Mouse (Mus musculus) hindbrain, embryonic 10.5 days (tissue): ENCODE data around the gene Skint9. TPM values are rescaled to one million over a fixed set of nuclear protein-coding genes. Genes with fewer than 3 reads are reported as not detected.
"Not testable (repeated sequence)": the region's sequence is repeated elsewhere in the genome, so short reads cannot be mapped to it uniquely, and the experiment has no call there.

Source experiments
- DNase-seq: peaks from one replicate; pipeline ENCODE4 v3.0.0-alpha.2; 2017; ENCODE audit warnings: low spot score
- H3K27ac ChIP-seq: fragments of 300-500 bp; sonication (generic); 2 replicates; pipeline ENCODE4 v1.5.1; 2016; ENCODE audit warnings: mild to moderate bottlenecking, moderate library complexity
- H3K27me3 ChIP-seq: fragments of 300-500 bp; sonication (generic); 2 replicates; pipeline ENCODE4 v1.6.1; 2016; ENCODE audit warnings: mild to moderate bottlenecking; ENCODE audit not compliant: poor library complexity, insufficient read depth, severe bottlenecking
- H3K36me3 ChIP-seq: fragments of 300-500 bp; sonication (generic); 2 replicates; pipeline ENCODE4 v1.6.1; 2016; ENCODE audit warnings: mild to moderate bottlenecking, moderate library complexity
- H3K4me1 ChIP-seq: fragments of 300-500 bp; sonication (generic); replicated peaks from 2 replicates; pipeline ENCODE4 v1.6.1; 2016; ENCODE audit warnings: mild to moderate bottlenecking
- H3K4me3 ChIP-seq: fragments of 300-500 bp; sonication (generic); 2 replicates; pipeline ENCODE4 v1.5.1; 2016; ENCODE audit warnings: mild to moderate bottlenecking, moderate library complexity
- H3K9me3 ChIP-seq: fragments of 300-500 bp; sonication (generic); 2 replicates; pipeline ENCODE4 v1.6.1; 2016; ENCODE audit warnings: mild to moderate bottlenecking, moderate library complexity
- WGBS: fragments of 180-500 bp; shearing (Covaris S2); methylation state at CpG from one replicate; pipeline ENCODE4 v1.1.7; 2016; 5-methylcytosine and 5-hydroxymethylcytosine counted together
- polyA plus RNA-seq: library from polyadenylated mRNA; unstranded; fragments of >200 nt; fragmentation: Nextera tagmentation; extraction: Ambion mirVana; gene quantifications from 2 replicates; pipeline ENCODE4 v1.2.1, GENCODE M21; 2016

The Skint9 gene
- polyA plus RNA-seq: not detected in 2 replicates

DNA sequence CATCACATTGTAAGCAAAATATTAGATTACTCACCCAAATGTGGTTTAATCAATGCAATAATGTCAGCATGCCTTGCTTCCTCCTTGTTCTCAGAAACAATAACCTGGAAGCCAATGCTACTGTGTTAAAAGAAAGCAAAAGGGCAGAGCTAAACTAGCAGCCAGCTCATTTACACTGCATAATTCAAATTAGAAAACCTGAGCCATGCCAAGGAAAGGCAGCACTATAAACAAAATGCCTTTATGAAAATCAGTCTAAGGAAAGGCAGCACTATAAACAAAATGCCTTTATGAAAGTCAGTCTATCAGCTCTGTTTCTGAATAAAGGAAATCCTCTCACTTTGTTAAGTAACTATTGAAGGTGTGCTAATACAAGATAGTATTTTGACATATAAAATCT, at the start of gene Skint9:
TSS of gene Skint9 (minus strand) at position 101 of the 400 bp plus-strand sequence.
- DNase-seq: no peak
- Histone ChIP-seq H3K27ac (no peak within 1 kb of the TSS), H3K9me3 (peaks cover 18% of the 10 kb centered on the region), H3K36me3 (no peaks in the 10 kb centered on the region), H3K27me3 (no peaks in the 10 kb centered on the region), H3K4me3 (no peak within 1 kb of the TSS), H3K4me1 (no peaks in the 10 kb centered on the region)

DNA sequence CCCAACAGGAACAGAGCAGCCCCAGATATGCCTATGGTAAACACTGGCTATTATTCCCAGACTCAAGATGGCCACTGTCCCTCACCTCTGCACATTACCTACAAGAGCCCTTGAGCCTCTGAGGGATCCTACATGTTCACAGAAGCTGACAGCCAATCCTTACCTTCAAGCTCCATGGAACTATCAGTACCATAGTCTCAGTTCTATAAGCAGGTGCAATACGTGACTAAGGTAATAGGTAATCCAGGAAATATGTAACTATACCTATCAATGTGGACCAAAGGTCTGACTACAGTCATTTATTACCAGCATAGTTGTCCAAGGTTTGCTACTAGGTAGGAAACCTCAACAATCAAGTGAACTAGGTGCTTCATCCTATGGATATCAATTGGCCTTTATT, 1.1 kb downstream of the Skint9 start:
- WGBS: 81% methylated on average over 1 of the region's 1 CpGs
- Histone ChIP-seq H3K4me3 (no peak overlapping the region), H3K4me1 (no peaks in the 10 kb centered on the region), H3K36me3 (no peaks in the 10 kb centered on the region), H3K9me3 (peaks cover 22% of the 10 kb centered on the region), H3K27ac (no peak overlapping the region), H3K27me3 (no peaks in the 10 kb centered on the region)
- DNase-seq: no peak

DNA sequence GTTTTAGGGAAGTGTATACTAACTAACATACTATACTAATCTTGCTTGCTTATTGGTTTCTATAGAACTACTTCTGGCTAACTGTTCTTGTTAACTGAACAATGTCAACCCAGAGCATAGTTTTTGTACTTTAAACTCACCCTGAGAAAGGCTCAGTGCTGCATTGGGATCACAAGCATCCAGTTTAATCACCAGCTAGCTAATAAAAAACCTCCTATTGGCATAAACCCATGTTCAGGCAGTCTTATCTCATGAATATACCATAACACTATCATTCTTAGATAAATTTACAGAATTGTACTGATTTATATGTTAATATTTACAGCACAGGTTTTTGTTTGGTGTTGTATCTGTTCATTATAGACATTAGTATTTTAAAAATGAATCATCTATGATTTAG, 1.6 kb downstream of the Skint9 start:
- H3K4me3 ChIP-seq: no peak overlapping the region
- peaks cover 19% of the 10 kb centered on the region for H3K9me3 ChIP-seq
- H3K27ac ChIP-seq: no peak overlapping the region
- no peak for DNase-seq
- no peaks in the 10 kb centered on the region for H3K27me3 ChIP-seq
- no peaks in the 10 kb centered on the region for H3K4me1 ChIP-seq
- H3K36me3 ChIP-seq: no peaks in the 10 kb centered on the region

DNA sequence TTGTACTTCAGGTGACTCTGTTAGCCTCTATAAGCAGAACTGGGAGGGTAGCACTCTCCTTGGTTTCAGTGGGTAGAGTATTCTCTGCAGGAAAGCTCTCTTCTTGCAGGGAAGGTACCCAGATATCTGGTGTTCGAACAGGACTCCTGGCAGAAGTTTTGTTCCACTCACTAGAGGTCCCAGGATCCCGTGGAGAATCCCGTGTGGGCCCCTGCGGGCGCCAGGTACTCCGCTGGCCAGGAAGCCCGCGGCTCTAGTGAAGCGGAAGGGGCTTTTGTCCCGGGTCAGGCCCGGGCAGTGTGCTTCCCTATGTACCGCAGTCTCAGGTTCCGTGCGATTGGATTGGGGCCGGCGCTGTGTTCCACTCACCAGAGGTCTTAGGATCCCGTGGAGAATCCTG, 84.7 kb downstream of the Skint9 start:
- H3K27me3 ChIP-seq, H3K36me3 ChIP-seq, H3K4me3 ChIP-seq, H3K27ac ChIP-seq, DNase-seq, H3K4me1 ChIP-seq: not testable (repeated sequence)
- H3K9me3 ChIP-seq: peaks cover 21% of the 10 kb centered on the region
- 94% methylated on average over 17 of the region's 17 CpGs for WGBS

Other genes with a start within 250 kb of the Skint9 start
- not detected in 2 replicates for gene Skint3, start 201.7 kb downstream of the Skint9 start, polyA plus RNA-seq
- gene Skint2, start 123.2 kb upstream of the Skint9 start, polyA plus RNA-seq: not detected in 2 replicates